Mouse (Mus musculus) liver, embryonic 12.5 days (tissue): Measurements from ENCODE around the gene Snapin. TPM values are rescaled to one million over a fixed set of nuclear protein-coding genes. Genes with fewer than 3 reads are reported as not detected.

Experiments used
- ATAC-seq: fragments of 200-750 bp; cut with Nextera tagmentation; 2 replicates; pipeline ENCODE4 v1.8.0; 2017; ENCODE audit warnings: moderate number of reproducible peaks, mild to moderate bottlenecking, moderate library complexity
- H3K27ac ChIP-seq: fragments of 300-500 bp; sonication (generic); 2 replicates; pipeline ENCODE4 v1.5.1; 2016; ENCODE audit warnings: mild to moderate bottlenecking
- H3K27me3 ChIP-seq: fragments of 300-500 bp; sonication (generic); replicated peaks from 2 replicates; pipeline ENCODE4 v1.6.1; 2016; ENCODE audit warnings: mild to moderate bottlenecking, moderate library complexity
- H3K36me3 ChIP-seq: fragments of 300-500 bp; sonication (generic); 2 replicates; pipeline ENCODE4 v1.6.1; 2016; ENCODE audit warnings: mild to moderate bottlenecking, moderate library complexity
- H3K4me1 ChIP-seq: fragments of 300-500 bp; sonication (generic); 2 replicates; pipeline ENCODE4 v1.6.1; 2016
- H3K4me2 ChIP-seq: fragments of 300-500 bp; sonication (generic); 2 replicates; pipeline ENCODE4 v1.6.1; 2016; ENCODE audit warnings: mild to moderate bottlenecking, moderate library complexity
- H3K4me3 ChIP-seq: fragments of 300-500 bp; sonication (generic); 2 replicates; pipeline ENCODE4 v1.5.1; 2016; ENCODE audit warnings: mild to moderate bottlenecking, moderate library complexity
- H3K9ac ChIP-seq: fragments of 300-500 bp; sonication (generic); 2 replicates; pipeline ENCODE4 v1.6.1; 2016; ENCODE audit warnings: mild to moderate bottlenecking, moderate library complexity
- H3K9me3 ChIP-seq: fragments of 300-500 bp; sonication (generic); replicated peaks from 2 replicates; pipeline ENCODE4 v1.6.1; 2016; ENCODE audit warnings: mild to moderate bottlenecking, moderate library complexity
- WGBS: fragments of 180-500 bp; shearing (Covaris S2); methylation state at CpG from one replicate; pipeline ENCODE4 v1.1.7; 2016; ENCODE audit not compliant: insufficient replicate concordance; 5-methylcytosine and 5-hydroxymethylcytosine counted together
- polyA plus RNA-seq: library from polyadenylated mRNA; unstranded; fragments of >200 nt; fragmentation: Nextera tagmentation; extraction: Ambion mirVana; gene quantifications from 2 replicates; pipeline ENCODE4 v1.2.1, GENCODE M21; 2016

The Snapin gene
- polyA plus RNA-seq, 1 experiment from 2014 or later: 24.2 TPM

GRCm38 (mm10) chr3:90515242-90515641 is 24.4 kb upstream of the Snapin start:
- Histone ChIP-seq H3K4me3 (peak overlapping the region; percentile 61), H3K9me3 (no peaks in the 10 kb centered on the region), H3K36me3 (peaks cover 5% of the 10 kb centered on the region; the same call in 1 of the 2 replicates), H3K9ac (peak overlapping the region; percentile 68), H3K4me1 (peaks cover 27% of the 10 kb centered on the region), H3K27me3 (peaks cover 23% of the 10 kb centered on the region), H3K27ac (no peak overlapping the region), H3K4me2 (peak overlapping the region; percentile 95)
- ATAC-seq: peak; percentile 14; the same call in 1 of the 2 replicates
- 46% methylated on average over 1 of the region's 1 CpGs for WGBS

GRCm38 (mm10) chr3:90514691-90515090 is 23.9 kb upstream of the Snapin start:
- peaks cover 5% of the 10 kb centered on the region; the same call in 1 of the 2 replicates for H3K36me3 ChIP-seq
- H3K27ac ChIP-seq: peak overlapping the region; percentile 17; the same call in 1 of the 2 replicates
- peak overlapping the region; percentile 61 for H3K4me3 ChIP-seq
- WGBS: 0% methylated on average over 10 of the region's 10 CpGs
- peaks cover 32% of the 10 kb centered on the region for H3K4me1 ChIP-seq
- ATAC-seq: peak; percentile 86
- peak overlapping the region; percentile 95 for H3K4me2 ChIP-seq
- no peaks in the 10 kb centered on the region for H3K9me3 ChIP-seq
- peak overlapping the region; percentile 68 for H3K9ac ChIP-seq
- peaks cover 23% of the 10 kb centered on the region for H3K27me3 ChIP-seq

- H3K4me2 ChIP-seq: peak within 1 kb of the TSS; percentile 95
- peaks cover 23% of the 10 kb centered on the region for H3K27me3 ChIP-seq
- peaks cover 5% of the 10 kb centered on the region; the same call in 1 of the 2 replicates for H3K36me3 ChIP-seq
- H3K4me1 ChIP-seq: peaks cover 34% of the 10 kb centered on the region
- H3K4me3 ChIP-seq: peak within 1 kb of the TSS; percentile 61
- 3% methylated on average over 25 of the region's 25 CpGs for WGBS
- H3K27ac ChIP-seq: peak within 1 kb of the TSS; percentile 17; the same call in 1 of the 2 replicates
- ATAC-seq: peak; percentile 51
- H3K9ac ChIP-seq: peak within 1 kb of the TSS; percentile 68
- H3K9me3 ChIP-seq: no peaks in the 10 kb centered on the region
Measured at GRCm38 (mm10) chr3:90513796-90514590, 23.2 kb upstream of the Snapin start, which contains the start of the genes S100a1 and S100a13. S100a1 (minus strand) TSS chr3:90514392. S100a13 (plus strand) TSS chr3:90514435.

- no peak overlapping the region for H3K9ac ChIP-seq
Measured at GRCm38 (mm10) chr3:90512948-90513642, 22.3 kb upstream of the Snapin start.

GRCm38 (mm10) chr3:90512276-90512675 is 21.4 kb upstream of the Snapin start:
- Histone ChIP-seq H3K9ac (no peak overlapping the region; the same call in 1 of the 2 replicates), H3K4me3 (no peak overlapping the region), H3K4me1 (peaks cover 45% of the 10 kb centered on the region), H3K27ac (no peak overlapping the region), H3K9me3 (no peaks in the 10 kb centered on the region), H3K4me2 (no peak overlapping the region), H3K36me3 (peaks cover 10% of the 10 kb centered on the region), H3K27me3 (peaks cover 23% of the 10 kb centered on the region)
- 73% methylated on average over 5 of the region's 5 CpGs for WGBS
- ATAC-seq: no peak

More at GRCm38 (mm10) chr3:90512948-90513642, 22.3 kb upstream of the Snapin start:
- H3K27me3 ChIP-seq: peaks cover 23% of the 10 kb centered on the region
- ATAC-seq: no peak
- peaks cover 37% of the 10 kb centered on the region for H3K4me1 ChIP-seq
- WGBS: 64% methylated on average over 9 of the region's 9 CpGs
- no peak overlapping the region for H3K4me3 ChIP-seq
- peaks cover 5% of the 10 kb centered on the region; the same call in 1 of the 2 replicates for H3K36me3 ChIP-seq
- no peak overlapping the region for H3K27ac ChIP-seq
- H3K9me3 ChIP-seq: no peaks in the 10 kb centered on the region
- peak overlapping the region; percentile 95; the same call in 1 of the 2 replicates for H3K4me2 ChIP-seq

GRCm38 (mm10) chr3:90509747-90510123 is 18.9 kb upstream of the Snapin start:
- Histone ChIP-seq H3K36me3 (peaks cover 36% of the 10 kb centered on the region), H3K4me3 (peak overlapping the region; percentile 97), H3K4me2 (peak overlapping the region; percentile 84), H3K9ac (peak overlapping the region; percentile 44; the same call in 1 of the 2 replicates), H3K27ac (peak overlapping the region; percentile 75), H3K4me1 (peaks cover 44% of the 10 kb centered on the region), H3K27me3 (peaks cover 23% of the 10 kb centered on the region), H3K9me3 (no peaks in the 10 kb centered on the region)
- WGBS: 12% methylated on average over 2 of the region's 2 CpGs
- no peak for ATAC-seq

- H3K36me3 ChIP-seq: peaks cover 41% of the 10 kb centered on the region
- H3K9me3 ChIP-seq: no peaks in the 10 kb centered on the region
- H3K27ac ChIP-seq: peak within 1 kb of the TSS; percentile 90
- H3K4me3 ChIP-seq: peak within 1 kb of the TSS; percentile 97
- WGBS: under 1% methylated on average over 66 of the region's 66 CpGs
- H3K4me2 ChIP-seq: peak within 1 kb of the TSS; percentile 84
- H3K9ac ChIP-seq: peak within 1 kb of the TSS; percentile 94
- peaks cover 23% of the 10 kb centered on the region for H3K27me3 ChIP-seq
- ATAC-seq: peak; percentile 88
- H3K4me1 ChIP-seq: peaks cover 39% of the 10 kb centered on the region
Measured at GRCm38 (mm10) chr3:90508950-90509746, 18.3 kb upstream of the Snapin start, which contains the start of gene Chtop. Chtop (minus strand) TSS chr3:90509498.

GRCm38 (mm10) chr3:90508287-90508949 is 17.6 kb upstream of the Snapin start:
- 2% methylated on average over 20 of the region's 20 CpGs for WGBS
- peaks cover 32% of the 10 kb centered on the region for H3K4me1 ChIP-seq
- ATAC-seq: no peak
- peak overlapping the region; percentile 84 for H3K4me2 ChIP-seq
- H3K27me3 ChIP-seq: peaks cover 17% of the 10 kb centered on the region
- H3K36me3 ChIP-seq: peaks cover 49% of the 10 kb centered on the region
- H3K9me3 ChIP-seq: no peaks in the 10 kb centered on the region
- H3K9ac ChIP-seq: peak overlapping the region; percentile 94
- H3K4me3 ChIP-seq: peak overlapping the region; percentile 97
- peak overlapping the region; percentile 90 for H3K27ac ChIP-seq

GRCm38 (mm10) chr3:90506362-90506761 is 15.5 kb upstream of the Snapin start:
- 95% methylated on average over 3 of the region's 3 CpGs for WGBS
- H3K4me2 ChIP-seq: no peak overlapping the region
- no peak overlapping the region for H3K4me3 ChIP-seq
- H3K27me3 ChIP-seq: no peaks in the 10 kb centered on the region
- H3K9ac ChIP-seq: no peak overlapping the region; the same call in 1 of the 2 replicates
- no peak overlapping the region for H3K27ac ChIP-seq
- H3K4me1 ChIP-seq: peaks cover 29% of the 10 kb centered on the region
- peaks cover 69% of the 10 kb centered on the region for H3K36me3 ChIP-seq
- ATAC-seq: no peak
- H3K9me3 ChIP-seq: no peaks in the 10 kb centered on the region

- Histone ChIP-seq H3K4me3 (no peak overlapping the region), H3K36me3 (peaks cover 74% of the 10 kb centered on the region), H3K9me3 (no peaks in the 10 kb centered on the region), H3K27me3 (no peaks in the 10 kb centered on the region), H3K9ac (no peak overlapping the region), H3K27ac (no peak overlapping the region), H3K4me1 (peaks cover 27% of the 10 kb centered on the region), H3K4me2 (no peak overlapping the region)
- 90% methylated on average over 5 of the region's 5 CpGs for WGBS
- no peak for ATAC-seq
Measured at GRCm38 (mm10) chr3:90505216-90505615, 14.4 kb upstream of the Snapin start.

GRCm38 (mm10) chr3:90503444-90503843 is 12.6 kb upstream of the Snapin start:
- Histone ChIP-seq H3K9ac (no peak overlapping the region), H3K36me3 (peaks cover 92% of the 10 kb centered on the region), H3K4me1 (peaks cover 20% of the 10 kb centered on the region), H3K27me3 (no peaks in the 10 kb centered on the region), H3K27ac (no peak overlapping the region), H3K9me3 (no peaks in the 10 kb centered on the region), H3K4me3 (no peak overlapping the region), H3K4me2 (no peak overlapping the region)
- WGBS: 83% methylated on average over 4 of the region's 4 CpGs
- ATAC-seq: no peak
